Mouse (Mus musculus) myocyte (in vitro differentiated cells): Measurements from ENCODE around the gene Rxra. TPM values are rescaled to one million over a fixed set of nuclear protein-coding genes. Genes with fewer than 3 reads are reported as not detected.

Experiments
- H3K27me3 ChIP-seq: one replicate; pipeline ENCODE4 v1.6.1; 2011; ENCODE audit not compliant: control insufficient read depth, insufficient read depth, insufficient read length
- H3K36me3 ChIP-seq: one replicate; pipeline ENCODE4 v1.6.1; 2011; ENCODE audit not compliant: control insufficient read depth, insufficient read depth
- H3K4me2 ChIP-seq: one replicate; pipeline ENCODE4 v1.6.1; 2011; ENCODE audit warnings: low read depth, control low read depth
- H3K4me3 ChIP-seq: one replicate; pipeline ENCODE4 v1.5.1; 2011; ENCODE audit warnings: mild to moderate bottlenecking, control low read depth, moderate library complexity
- H3K79me2 ChIP-seq: one replicate; pipeline ENCODE4 v1.6.1; 2011; ENCODE audit not compliant: control insufficient read depth, insufficient read depth
- H3ac ChIP-seq: one replicate; pipeline ENCODE4 v1.6.1; 2011; ENCODE audit not compliant: control insufficient read depth, insufficient read length
- CEBPB ChIP-seq: IDR thresholded peaks from 2 replicates; pipeline ENCODE4 v1.6.1; 2011; ENCODE audit warnings: mild to moderate bottlenecking, moderate library complexity; ENCODE audit not compliant: poor library complexity, insufficient read depth, severe bottlenecking
- E2F4 ChIP-seq: IDR thresholded peaks from one replicate; pipeline ENCODE4 v1.6.1; 2011; ENCODE audit warnings: mild to moderate bottlenecking, control low read depth, moderate library complexity; ENCODE audit not compliant: insufficient read depth
- MAX ChIP-seq: IDR thresholded peaks from one replicate; pipeline ENCODE4 v1.6.1; 2011; ENCODE audit warnings: low read depth, mild to moderate bottlenecking, control low read depth
- MYOD1 ChIP-seq, 3 experiments: IDR thresholded peaks; one replicate each; pipeline ENCODE4 v1.6.1; 2011; ENCODE audit warnings: control low read depth in 2 of 3, low read depth in 2 of 3, mild to moderate bottlenecking in 2 of 3, moderate library complexity in 1 of 3; ENCODE audit not compliant: insufficient read length in 2 of 3, control insufficient read depth in 1 of 3
- MYOG ChIP-seq, 3 experiments: IDR thresholded peaks; one replicate each; pipeline ENCODE4 v1.6.1; 2011; ENCODE audit warnings: control low read depth in 2 of 3, low read depth in 2 of 3, mild to moderate bottlenecking in 2 of 3; ENCODE audit not compliant: insufficient read length in 2 of 3, control insufficient read depth in 1 of 3, insufficient read depth in 1 of 3
- POLR2A ChIP-seq: IDR thresholded peaks from one replicate; pipeline ENCODE4 v1.6.1; 2011; ENCODE audit warnings: low read depth, mild to moderate bottlenecking, control low read depth, moderate library complexity; ENCODE audit not compliant: insufficient read length
- POLR2AphosphoS2 ChIP-seq: IDR thresholded peaks from one replicate; pipeline ENCODE4 v1.6.1; 2011; ENCODE audit warnings: low read depth, control low read depth; ENCODE audit not compliant: insufficient read length
- REST ChIP-seq: IDR thresholded peaks from one replicate; pipeline ENCODE4 v1.6.1; 2011; ENCODE audit warnings: mild to moderate bottlenecking, control low read depth, moderate library complexity; ENCODE audit not compliant: insufficient read depth, insufficient read length
- SRF ChIP-seq: IDR thresholded peaks from one replicate; pipeline ENCODE4 v1.6.1; 2011; ENCODE audit warnings: low read depth; ENCODE audit not compliant: control insufficient read depth, insufficient read length
- TCF12 ChIP-seq: IDR thresholded peaks from one replicate; pipeline ENCODE4 v1.6.1; 2011; ENCODE audit warnings: mild to moderate bottlenecking, control low read depth; ENCODE audit not compliant: poor library complexity, insufficient read depth, severe bottlenecking
- TCF3 ChIP-seq: IDR thresholded peaks from one replicate; pipeline ENCODE4 v1.6.1; 2011; ENCODE audit warnings: low read depth, control low read depth; ENCODE audit not compliant: insufficient read length
- USF1 ChIP-seq: IDR thresholded peaks from one replicate; pipeline ENCODE4 v1.6.1; 2011; ENCODE audit warnings: low read depth, mild to moderate bottlenecking, control low read depth, moderate library complexity
- polyA plus RNA-seq: library from polyadenylated mRNA; unstranded; fragments of >200 nt; fragmentation: generic; extraction: Trizol; gene quantifications from one replicate; pipeline ENCODE4 v1.2.1, GENCODE M21; 2012; ENCODE audit warnings: missing spikeins

The Rxra gene
- polyA plus RNA-seq, 1 experiment = 22.0 TPM

- no peak overlapping the region for H3ac ChIP-seq
- no peak overlapping the region for H3K4me2 ChIP-seq
- H3K27me3 ChIP-seq = no peaks in the 10 kb centered on the region
- H3K79me2 ChIP-seq = no peaks in the 10 kb centered on the region
- H3K4me3 ChIP-seq = no peak overlapping the region
- H3K36me3 ChIP-seq = no peaks in the 10 kb centered on the region
- TF ChIP-seq MYOG (IDR thresholded peaks at IDR 0.05; ENCODE audit: control insufficient read depth in 1 of 3, insufficient read depth in 1 of 3, insufficient read length in 2 of 3, low read depth in 2 of 3) (peak in 1 of 3 experiments; percentile 66), CEBPB (no peak), USF1 (no peak), TCF3 (no peak), MYOD1 (IDR thresholded peaks at IDR 0.05; ENCODE audit: control insufficient read depth in 1 of 3, insufficient read length in 2 of 3, low read depth in 2 of 3) (peak in 1 of 3 experiments; percentile 49), REST (no peak), POLR2AphosphoS2 (no peak), E2F4 (no peak), POLR2A (no peak), SRF (no peak), TCF12 (no peak), MAX (no peak)
These were observed 58.6 kb downstream of the Rxra start for GRCm38 (mm10) chr2:27734800-27735199.

DNA sequence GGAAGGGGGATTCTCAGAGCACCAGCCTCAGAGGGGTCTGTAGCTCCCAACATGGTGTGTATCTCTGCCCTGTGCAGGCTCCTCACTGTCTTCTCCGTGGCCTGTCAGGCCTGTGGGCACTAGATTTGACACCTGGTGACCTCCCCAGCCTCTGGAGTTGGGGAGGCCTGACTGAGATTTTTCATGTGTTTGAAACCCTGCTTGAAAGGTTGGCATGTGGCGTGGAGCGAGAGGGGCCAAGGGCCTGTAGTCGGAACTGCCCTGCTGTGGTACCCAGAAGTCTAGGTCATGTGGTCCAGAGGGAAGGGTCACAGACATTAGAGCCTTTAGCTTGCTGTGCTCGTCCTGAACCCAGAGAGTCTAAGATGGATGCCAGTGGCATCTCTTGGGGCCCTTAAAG is 60.6 kb downstream of the Rxra start:
- Histone ChIP-seq H3K79me2 (no peaks in the 10 kb centered on the region), H3K4me3 (no peak overlapping the region), H3K4me2 (no peak overlapping the region), H3ac (no peak overlapping the region), H3K27me3 (no peaks in the 10 kb centered on the region), H3K36me3 (no peaks in the 10 kb centered on the region)
- TF ChIP-seq REST (no peak), POLR2A (no peak), MYOG (IDR thresholded peaks at IDR 0.05; ENCODE audit: control insufficient read depth in 1 of 3, insufficient read depth in 1 of 3, insufficient read length in 2 of 3, low read depth in 2 of 3) (no peak), MAX (no peak), POLR2AphosphoS2 (no peak), CEBPB (no peak), MYOD1 (IDR thresholded peaks at IDR 0.05; ENCODE audit: control insufficient read depth in 1 of 3, insufficient read length in 2 of 3, low read depth in 2 of 3) (no peak), SRF (no peak), TCF12 (no peak), USF1 (no peak), E2F4 (no peak), TCF3 (no peak)

GRCm38 (mm10) chr2:27738396-27738795 is 62.2 kb downstream of the Rxra start:
- Histone ChIP-seq H3K4me3 (no peak overlapping the region), H3K27me3 (no peaks in the 10 kb centered on the region), H3K4me2 (no peak overlapping the region), H3K36me3 (no peaks in the 10 kb centered on the region), H3K79me2 (no peaks in the 10 kb centered on the region), H3ac (no peak overlapping the region)
- TF ChIP-seq MYOD1 (IDR thresholded peaks at IDR 0.05; ENCODE audit: control insufficient read depth in 1 of 3, insufficient read length in 2 of 3, low read depth in 2 of 3) (no peak), TCF12 (no peak), POLR2AphosphoS2 (no peak), E2F4 (no peak), SRF (no peak), CEBPB (no peak), MAX (no peak)

- TF ChIP-seq TCF3 = no peak
- no peak for TF ChIP-seq POLR2AphosphoS2
- peak; percentile 16 for TF ChIP-seq POLR2A
- no peak for TF ChIP-seq MAX
- no peak for TF ChIP-seq REST
- no peak for TF ChIP-seq USF1
- no peak for TF ChIP-seq CEBPB
- TF ChIP-seq SRF = no peak
- no peak for TF ChIP-seq E2F4
- TF ChIP-seq TCF12 = no peak
- TF ChIP-seq MYOD1 (IDR thresholded peaks at IDR 0.05; ENCODE audit: control insufficient read depth in 1 of 3, insufficient read length in 2 of 3, low read depth in 2 of 3) = peak in 2 of 3 experiments; percentile 87 to 89
- peak in 2 of 3 experiments; percentile 84 to 89 for TF ChIP-seq MYOG (IDR thresholded peaks at IDR 0.05; ENCODE audit: control insufficient read depth in 1 of 3, insufficient read depth in 1 of 3, insufficient read length in 2 of 3, low read depth in 2 of 3)
- Histone ChIP-seq H3K27me3 (no peaks in the 10 kb centered on the region), H3ac (no peak overlapping the region), H3K4me3 (no peak overlapping the region), H3K79me2 (no peaks in the 10 kb centered on the region), H3K36me3 (no peaks in the 10 kb centered on the region), H3K4me2 (peak overlapping the region; percentile 66)
These were observed 63.9 kb downstream of the Rxra start for GRCm38 (mm10) chr2:27740091-27740608.
